Mouse (Mus musculus) cerebellum, postnatal 4 days (tissue): ENCODE measurements around the gene Lrrk1.

Source experiments
- DNase-seq, 2 experiments: peaks; one replicate each; pipeline ENCODE4 v3.0.0; 2022; ENCODE audit warnings: low spot score in 2 of 2, mixed read lengths in 1 of 2

Gene Lrrk1

DNA sequence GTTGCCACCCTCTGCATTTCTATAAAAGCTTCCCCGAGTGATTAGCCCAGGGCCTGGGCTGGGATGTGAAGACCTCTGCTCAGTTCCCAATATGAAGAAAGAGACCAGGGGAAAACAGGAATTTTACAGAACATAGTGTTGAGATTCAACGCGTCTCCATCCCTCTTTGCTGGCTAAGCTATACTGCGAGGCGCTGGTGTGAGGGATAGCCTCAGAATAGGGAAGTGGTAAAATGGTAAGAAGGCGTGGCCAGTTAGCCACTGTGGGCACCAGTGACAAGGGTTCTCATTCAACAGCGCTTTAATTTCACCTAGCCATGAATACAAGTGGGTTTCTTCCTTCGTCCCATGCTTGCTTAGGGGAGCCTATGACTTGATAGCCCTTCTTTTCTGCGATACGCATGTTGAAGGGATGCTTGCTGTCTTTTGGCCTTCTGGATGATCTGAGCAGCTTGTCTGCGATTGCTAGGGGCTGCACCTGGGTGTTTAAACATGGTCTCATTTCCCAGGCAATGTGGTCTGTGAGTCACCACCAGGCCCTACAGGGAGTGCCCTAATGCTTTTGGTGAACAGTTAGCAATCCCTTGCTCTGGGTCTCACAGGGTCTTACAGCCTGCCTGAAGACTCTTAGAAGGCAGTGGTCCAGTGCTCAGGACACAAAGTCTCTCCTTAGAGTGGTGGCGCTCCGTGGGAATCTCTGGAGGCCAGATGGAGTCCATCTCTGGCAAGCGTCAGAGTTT lies 84.1 kb downstream of the Lrrk1 start:
- no peak for DNase-seq

DNA sequence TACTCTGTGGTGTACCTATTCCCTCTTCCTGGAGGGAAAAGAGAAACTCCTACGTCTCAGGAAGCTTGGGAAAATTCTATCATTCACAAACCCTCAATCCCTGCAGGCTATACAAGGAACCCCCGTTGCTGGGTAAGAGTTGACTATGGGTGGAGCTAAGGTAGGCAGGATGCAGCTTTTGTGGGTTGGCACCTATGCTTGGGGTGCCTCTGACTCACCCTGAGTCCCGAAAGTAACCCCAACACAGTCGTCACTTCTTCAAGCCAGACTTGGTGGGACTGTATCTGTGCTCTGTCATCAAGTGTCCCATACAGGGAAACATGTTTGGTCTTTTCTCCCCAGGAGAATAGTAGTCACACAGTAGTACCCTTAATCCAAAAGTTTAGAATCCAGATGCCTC lies 86.7 kb downstream of the Lrrk1 start:
- no peak for DNase-seq

- peak; percentile 88 to 89 for DNase-seq
Measured at GRCm38 (mm10) chr7:66300680-66301079, 87.5 kb downstream of the Lrrk1 start.

DNA sequence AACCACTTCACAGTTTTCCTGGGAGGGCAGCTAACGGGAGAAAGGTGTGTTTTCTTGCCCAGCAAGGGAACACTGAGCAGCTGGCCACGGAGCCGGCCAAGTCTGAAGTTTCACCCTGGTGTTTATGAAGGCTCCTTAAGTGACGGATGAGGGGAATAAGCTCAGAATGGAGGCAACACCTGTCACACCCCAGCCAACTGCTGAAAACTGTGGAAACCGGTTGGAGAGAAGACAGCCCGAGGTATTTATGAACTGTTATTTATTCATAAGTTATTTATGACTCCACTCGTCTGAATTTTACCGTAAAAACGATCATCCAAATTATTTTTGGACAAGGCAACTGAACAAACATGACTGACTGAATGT lies 90.5 kb downstream of the Lrrk1 start:
- no peak for DNase-seq

DNA sequence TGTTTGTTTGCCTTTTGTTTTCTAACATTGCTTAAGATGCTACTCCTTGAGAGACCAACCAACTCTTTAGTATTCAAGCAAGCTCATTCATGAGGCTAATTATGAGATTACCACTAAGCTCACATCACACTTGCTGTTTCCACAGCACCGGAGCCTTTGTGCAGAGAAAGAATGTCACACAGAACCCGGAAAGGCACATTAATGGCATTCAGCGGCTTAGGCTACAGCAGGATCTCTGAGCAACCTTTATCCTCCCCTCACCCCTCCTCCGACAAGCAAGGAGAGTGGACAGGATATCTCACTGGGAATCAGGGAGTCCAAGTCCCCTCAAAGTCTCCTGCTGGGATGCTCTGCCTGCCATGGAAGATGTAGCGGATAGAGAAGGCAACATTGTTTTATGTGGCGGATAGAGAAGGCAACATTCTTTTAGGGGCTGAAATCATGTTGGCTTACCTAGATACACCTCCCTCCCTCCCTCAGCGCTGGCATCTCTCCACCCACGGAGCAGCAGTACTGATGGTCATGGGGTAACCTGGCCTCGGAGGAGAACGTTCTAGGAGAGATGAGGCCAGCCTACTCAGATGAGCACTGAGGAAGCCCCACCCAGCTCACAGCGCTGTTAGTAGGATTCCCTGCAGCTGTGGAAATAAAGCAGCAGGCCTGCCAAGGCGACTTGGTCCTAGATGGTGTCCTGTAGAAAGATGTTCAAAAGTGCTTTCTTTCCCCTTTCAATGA lies 91.1 kb downstream of the Lrrk1 start:
- no peak for DNase-seq

GRCm38 (mm10) chr7:66292552-66293376 lies 95.4 kb downstream of the Lrrk1 start:
- no peak for DNase-seq

DNA sequence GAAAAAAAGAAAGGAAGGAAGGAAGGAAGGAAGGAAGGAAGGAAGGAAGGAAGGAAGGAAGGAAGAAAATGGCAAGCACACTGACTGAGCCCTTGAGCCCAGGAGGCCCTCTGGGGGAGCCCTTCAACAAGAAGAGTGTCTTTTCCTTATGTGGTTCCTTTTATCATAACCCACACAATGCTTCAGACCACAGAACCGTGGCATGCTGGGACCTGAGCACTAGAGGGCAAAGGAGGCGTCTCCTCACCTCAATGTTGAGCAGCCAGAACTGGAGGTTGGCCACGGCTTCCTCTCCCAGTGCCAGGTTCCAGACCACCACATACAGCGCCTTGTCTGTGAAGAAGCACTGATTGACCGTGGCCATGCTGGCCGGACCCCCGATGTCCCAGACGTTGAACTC lies 96.1 kb downstream of the Lrrk1 start:
- DNase-seq, result no peak

GRCm38 (mm10) chr7:66282984-66283612 lies 105.1 kb downstream of the Lrrk1 start:
- DNase-seq, result no peak

- DNase-seq, result no peak
Measured at GRCm38 (mm10) chr7:66282265-66282664, 105.9 kb downstream of the Lrrk1 start.

- no peak for DNase-seq
Measured at GRCm38 (mm10) chr7:66278001-66278400, 110.1 kb downstream of the Lrrk1 start.

GRCm38 (mm10) chr7:66273494-66273893 lies 114.7 kb downstream of the Lrrk1 start:
- no peak for DNase-seq

DNA sequence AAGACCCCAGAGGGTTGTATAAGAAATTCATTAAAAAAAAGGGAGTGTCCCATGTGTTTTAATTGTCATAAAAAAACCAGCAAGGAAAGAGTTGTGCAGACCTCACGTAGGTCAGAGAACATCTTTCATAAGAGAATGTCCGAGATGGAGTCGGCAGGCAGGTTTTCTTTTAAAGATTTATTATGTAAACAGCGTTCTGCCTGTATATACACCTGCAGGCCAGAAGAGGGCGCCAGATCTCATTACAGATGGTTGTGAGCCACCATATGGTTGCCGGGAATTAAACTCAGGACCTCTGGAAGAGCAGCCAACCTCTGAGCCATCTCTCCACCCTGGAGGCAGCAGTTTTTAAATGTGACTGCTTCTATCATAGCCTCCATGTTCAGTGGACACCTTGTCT lies 116.9 kb downstream of the Lrrk1 start:
- no peak for DNase-seq

GRCm38 (mm10) chr7:66266942-66267850 lies 121.0 kb downstream of the Lrrk1 start:
- no peak for DNase-seq

DNA sequence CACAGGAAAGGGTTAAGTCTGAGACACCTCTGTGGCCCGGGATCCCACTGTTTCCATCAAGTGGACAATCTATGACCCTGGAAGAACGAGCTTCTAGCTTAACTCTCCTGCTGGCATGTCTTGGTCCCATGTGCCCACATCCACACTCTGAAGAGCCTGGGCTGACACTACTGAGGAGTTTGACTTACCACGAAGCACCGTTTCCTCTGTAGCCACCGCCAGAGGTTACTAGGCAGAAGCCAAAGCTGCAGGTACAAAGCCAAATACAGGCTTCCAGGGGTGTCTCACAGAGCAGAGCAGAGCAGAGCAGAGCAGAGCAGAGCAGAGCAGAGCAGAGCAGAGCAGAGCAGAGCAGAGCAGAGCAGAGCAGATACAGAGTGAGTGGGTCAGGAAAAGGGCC lies 124.7 kb downstream of the Lrrk1 start:
- DNase-seq, result no peak

DNA sequence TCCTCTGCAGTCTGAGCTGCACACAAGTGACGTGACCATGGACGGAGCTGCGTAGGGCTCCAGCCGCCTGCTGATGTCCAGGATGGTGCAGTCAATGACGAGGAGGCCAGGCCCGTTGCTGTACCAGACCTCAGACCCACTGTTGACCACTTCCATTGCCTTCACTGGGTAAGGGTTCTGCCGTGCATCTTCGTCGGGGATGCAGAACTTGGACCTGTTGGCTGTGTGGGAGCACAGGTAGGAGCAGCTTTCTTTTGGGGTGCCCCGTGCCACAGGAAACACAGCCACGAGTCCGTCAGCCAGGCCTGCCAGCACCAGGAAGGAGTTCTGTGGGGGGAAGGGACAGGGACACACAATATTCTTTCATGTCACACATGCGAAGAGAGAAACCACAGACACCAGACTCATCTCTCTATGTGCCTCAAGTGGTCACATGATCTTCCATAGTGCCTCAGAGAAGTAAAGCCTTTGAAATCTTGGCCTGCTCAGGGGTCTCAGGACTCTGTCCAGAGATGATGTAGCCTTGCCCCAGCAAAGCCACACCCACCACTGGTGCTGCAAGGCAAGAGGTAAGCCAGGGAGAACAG lies 125.5 kb downstream of the Lrrk1 start:
- no peak for DNase-seq

DNA sequence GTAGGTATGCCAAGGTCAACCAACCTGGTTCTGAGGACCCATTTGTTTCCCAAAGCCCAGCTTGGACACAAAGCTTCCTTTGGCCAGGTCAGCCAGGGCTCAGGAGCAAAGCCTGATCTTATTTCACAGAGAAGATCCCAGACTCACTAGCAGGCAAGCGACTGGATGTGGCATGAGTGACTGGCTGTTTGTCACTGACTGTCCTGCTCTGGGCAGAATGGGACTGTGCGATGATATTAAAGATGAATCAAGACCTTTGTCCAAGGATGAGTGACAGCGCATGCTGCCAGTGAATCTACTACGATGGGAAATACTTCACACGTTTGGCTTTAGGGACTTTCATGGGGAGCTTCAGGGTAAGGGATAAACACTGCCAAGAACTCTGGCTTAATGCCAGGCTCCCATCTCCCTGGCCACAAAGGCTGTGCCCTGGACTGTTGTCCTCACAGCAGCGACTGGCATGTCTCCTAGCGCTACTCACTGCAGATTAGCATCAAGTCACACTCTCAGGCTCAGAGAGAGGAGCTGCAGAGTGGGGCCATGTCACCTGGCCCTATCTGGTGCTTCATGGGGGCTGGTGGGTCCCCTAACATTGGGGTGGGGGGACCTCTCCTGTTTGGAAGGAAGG lies 127.3 kb downstream of the Lrrk1 start:
- peak; percentile 19 to 61 for DNase-seq

DNA sequence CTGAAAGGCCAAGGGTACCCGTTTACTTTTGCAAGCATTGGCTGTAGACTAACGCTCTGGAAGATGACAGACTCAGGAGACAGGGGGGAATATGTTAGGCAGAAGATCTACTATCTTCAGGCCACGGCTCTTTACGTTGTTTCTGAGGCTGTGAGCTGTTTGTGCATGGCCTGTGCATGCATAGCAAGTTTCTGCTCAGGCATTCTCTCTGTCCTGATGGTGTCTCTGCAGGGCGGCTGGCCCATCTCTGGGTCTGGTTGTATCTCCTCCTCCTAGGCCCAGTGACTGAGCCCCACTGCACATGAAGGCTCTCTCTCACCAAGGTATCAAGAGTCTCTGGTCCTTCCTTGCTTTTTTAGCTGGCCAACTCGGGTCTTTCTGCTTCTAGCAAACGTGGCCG lies 127.9 kb downstream of the Lrrk1 start:
- peak in 1 of 2 experiments; percentile 11 for DNase-seq

GRCm38 (mm10) chr7:66259436-66260206 lies 128.5 kb downstream of the Lrrk1 start:
- DNase-seq, result no peak

DNA sequence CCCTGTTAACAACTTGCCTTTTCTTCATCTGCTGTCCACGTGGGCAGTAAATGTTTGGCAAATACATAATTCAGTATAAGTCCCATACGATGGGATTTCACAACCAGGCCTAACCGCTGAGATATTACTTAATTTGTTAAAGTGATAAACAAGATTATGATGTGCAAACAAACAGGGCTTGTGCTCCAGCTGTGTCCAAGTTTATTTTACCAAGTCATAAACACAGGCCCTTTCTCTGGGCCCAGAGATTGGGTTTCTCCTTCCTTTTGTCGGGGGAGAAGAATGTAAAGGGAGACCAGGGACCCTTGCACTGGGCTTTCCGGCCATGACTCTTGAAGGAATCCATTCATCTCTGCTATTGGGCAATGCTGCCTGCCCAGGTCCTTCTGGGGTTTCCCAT lies 129.2 kb downstream of the Lrrk1 start:
- no peak for DNase-seq
